Mouse (Mus musculus) embryonic fibroblast, embryonic 13.5 days (primary cell): Measurements from ENCODE around the gene Grid2. TPM values are rescaled to one million over a fixed set of nuclear protein-coding genes. Genes with fewer than 3 reads are reported as not detected.

Experiments
- H3K27ac ChIP-seq: 2 replicates; pipeline ENCODE4 v1.5.1; 2012; ENCODE audit warnings: low read length, control low read depth, inconsistent platforms; ENCODE audit not compliant: insufficient read depth
- H3K4me1 ChIP-seq: 2 replicates; pipeline ENCODE4 v1.6.1; 2011; ENCODE audit warnings: low read length; ENCODE audit not compliant: control insufficient read depth, insufficient read depth
- H3K4me3 ChIP-seq: 2 replicates; pipeline ENCODE4 v1.5.1; 2011; ENCODE audit warnings: mild to moderate bottlenecking, control low read depth, low read length; ENCODE audit not compliant: insufficient read depth
- CTCF ChIP-seq: IDR thresholded peaks from 2 replicates; pipeline ENCODE4 v1.5.1; 2011; ENCODE audit warnings: mild to moderate bottlenecking, control low read depth, low read length, moderate library complexity, borderline replicate concordance; ENCODE audit not compliant: insufficient read depth
- POLR2A ChIP-seq: IDR thresholded peaks from 2 replicates; pipeline ENCODE4 v1.6.1; 2011; ENCODE audit warnings: low read depth, mild to moderate bottlenecking, control low read depth, low read length, moderate library complexity
- polyA plus RNA-seq: library from polyadenylated mRNA; stranded (reverse); fragments of >200 nt; gene quantifications from 2 replicates; pipeline ENCODE4 v1.2.4, GENCODE M21; 2011; ENCODE audit warnings: low read depth; ENCODE audit not compliant: missing spikeins, insufficient read length

The Grid2 gene
- polyA plus RNA-seq, 1 experiment, result 1.8 TPM

- Histone ChIP-seq H3K4me1 (no peaks in the 10 kb centered on the region), H3K4me3 (no peak overlapping the region), H3K27ac (no peak overlapping the region)
- TF ChIP-seq CTCF (no peak), POLR2A (no peak)
Measured at GRCm38 (mm10) chr6:64264224-64264623, 1008.5 kb downstream of the Grid2 start.

DNA sequence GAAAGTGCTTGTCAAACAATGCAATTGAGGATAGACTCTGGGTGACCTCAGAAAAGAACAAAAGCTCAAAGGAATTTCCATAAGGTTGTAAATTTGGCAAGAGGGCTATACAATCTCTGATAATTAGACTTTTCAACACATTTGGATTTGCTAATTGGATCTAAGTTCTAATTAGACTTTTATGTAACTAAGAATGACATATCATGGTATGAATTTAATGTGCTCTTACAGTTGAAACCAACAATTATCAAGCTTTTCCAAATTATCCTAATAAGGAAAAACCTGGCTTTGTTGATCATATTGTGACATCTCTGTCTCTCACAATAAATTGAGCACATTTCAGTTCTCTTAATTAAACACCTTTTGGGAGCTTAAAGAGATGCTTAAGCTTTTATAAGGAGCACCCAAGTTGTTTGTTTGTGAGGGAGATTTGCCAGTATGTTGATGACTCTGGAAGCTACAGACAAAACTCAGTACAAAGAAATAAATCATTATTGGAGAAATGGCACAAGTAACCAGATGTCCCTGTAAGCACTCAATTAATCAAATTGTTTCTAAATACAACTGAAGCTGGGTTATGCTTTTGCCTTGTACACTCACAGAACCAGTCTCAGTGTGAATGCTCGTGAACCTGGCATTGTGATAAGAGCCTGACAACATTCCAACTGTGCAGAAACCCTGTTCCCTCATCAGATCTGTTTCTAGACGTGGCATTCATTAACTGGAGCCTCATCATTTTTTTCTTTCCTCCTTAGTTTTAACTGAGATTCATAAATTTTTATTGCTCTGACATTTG is 1018.8 kb downstream of the Grid2 start:
- Histone ChIP-seq H3K4me3 (no peak overlapping the region), H3K4me1 (no peaks in the 10 kb centered on the region), H3K27ac (no peak overlapping the region)
- TF ChIP-seq CTCF (no peak), POLR2A (no peak)

DNA sequence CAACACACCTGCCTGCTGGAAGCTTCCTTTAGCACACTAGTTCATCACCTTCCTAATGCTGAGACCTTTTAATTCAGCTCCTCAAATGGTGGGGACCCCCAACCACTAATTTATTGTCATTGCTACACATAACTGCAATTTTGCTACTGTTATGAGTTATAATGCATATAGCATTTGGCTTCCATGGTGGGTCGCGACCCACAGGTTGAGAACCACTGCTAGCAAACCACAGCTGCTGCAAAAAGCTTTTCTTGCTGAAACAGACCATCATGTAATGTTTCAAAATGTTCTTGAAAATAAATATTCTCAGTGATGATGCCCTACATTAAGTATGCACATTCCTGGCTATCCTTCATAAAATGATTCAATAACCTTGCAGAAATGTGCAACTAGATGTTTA is 1024.3 kb downstream of the Grid2 start:
- Histone ChIP-seq H3K4me3 (no peak overlapping the region), H3K27ac (no peak overlapping the region), H3K4me1 (no peaks in the 10 kb centered on the region)
- TF ChIP-seq CTCF (no peak), POLR2A (no peak)

DNA sequence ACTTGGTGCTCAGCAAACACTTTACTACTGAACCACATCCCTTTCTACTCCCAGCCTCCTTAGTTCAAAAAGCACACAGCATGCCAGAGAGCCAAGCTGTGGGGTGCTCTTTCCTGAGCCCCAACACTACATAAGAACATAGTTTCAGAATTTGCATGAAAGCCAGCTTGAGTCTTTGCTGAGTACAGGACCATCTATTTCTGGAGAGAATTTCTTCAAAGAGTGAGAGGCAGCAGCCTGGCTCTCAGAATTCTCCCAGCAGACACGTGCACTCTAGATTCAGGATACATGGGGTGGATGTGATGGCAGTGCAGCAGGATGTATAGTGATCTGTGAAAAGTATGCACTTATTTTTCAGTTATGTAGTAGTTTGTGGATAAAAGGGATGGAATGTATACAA is 1038.1 kb downstream of the Grid2 start:
- Histone ChIP-seq H3K27ac (no peak overlapping the region), H3K4me1 (no peaks in the 10 kb centered on the region), H3K4me3 (no peak overlapping the region)
- no peak for TF ChIP-seq CTCF
- no peak for TF ChIP-seq POLR2A

DNA sequence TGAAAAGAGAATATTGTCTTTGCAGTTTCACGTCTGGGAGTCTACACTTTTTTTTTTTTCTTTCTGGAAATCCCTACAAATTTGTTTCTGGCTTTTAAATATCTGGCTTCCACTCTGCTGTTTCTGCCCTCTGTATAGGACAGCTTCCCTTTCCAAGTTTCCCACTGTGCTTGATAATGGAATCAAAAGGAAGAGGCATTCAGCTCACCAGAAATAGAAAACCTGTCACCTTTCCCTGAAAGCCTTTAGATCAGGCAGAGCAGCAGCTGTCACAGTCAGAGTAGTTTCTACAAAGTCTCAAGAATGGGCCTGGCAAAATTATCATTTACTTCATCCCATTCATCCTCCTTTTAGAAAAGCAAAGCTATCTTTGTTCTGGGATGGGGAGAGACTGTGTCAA is 1042.0 kb downstream of the Grid2 start:
- Histone ChIP-seq H3K4me1 (no peaks in the 10 kb centered on the region), H3K4me3 (no peak overlapping the region), H3K27ac (no peak overlapping the region)
- TF ChIP-seq CTCF, result no peak

GRCm38 (mm10) chr6:64304709-64305476 is 1049.2 kb downstream of the Grid2 start:
- Histone ChIP-seq H3K4me3 (no peak overlapping the region), H3K4me1 (no peaks in the 10 kb centered on the region), H3K27ac (no peak overlapping the region)
- TF ChIP-seq POLR2A (no peak), CTCF (no peak)

- TF ChIP-seq POLR2A (no peak), CTCF (no peak)
- no peak overlapping the region for H3K27ac ChIP-seq
- H3K4me1 ChIP-seq, result no peaks in the 10 kb centered on the region
- H3K4me3 ChIP-seq, result no peak overlapping the region
Measured at GRCm38 (mm10) chr6:64308631-64309030, 1053.0 kb downstream of the Grid2 start.

DNA sequence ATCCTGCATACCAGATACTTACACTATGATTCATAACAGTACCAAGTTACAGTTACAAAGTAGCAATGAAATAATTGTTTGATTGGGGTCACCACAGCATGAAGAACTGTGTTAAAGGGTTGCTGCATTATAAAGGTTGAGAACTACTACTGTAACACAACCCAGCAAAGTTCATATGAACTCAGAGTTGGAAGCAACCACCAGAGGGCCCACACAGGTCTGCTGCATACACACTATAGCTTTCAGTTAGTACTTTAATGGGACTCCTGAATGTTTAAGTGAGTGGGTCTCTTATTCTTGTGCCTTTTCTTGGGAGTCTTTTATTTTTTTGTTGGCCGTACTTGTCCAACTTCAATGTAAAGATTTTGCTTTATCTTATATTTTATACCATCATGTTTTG is 1057.5 kb downstream of the Grid2 start:
- TF ChIP-seq POLR2A (no peak), CTCF (no peak)
- Histone ChIP-seq H3K4me1 (no peaks in the 10 kb centered on the region), H3K4me3 (no peak overlapping the region), H3K27ac (no peak overlapping the region)

DNA sequence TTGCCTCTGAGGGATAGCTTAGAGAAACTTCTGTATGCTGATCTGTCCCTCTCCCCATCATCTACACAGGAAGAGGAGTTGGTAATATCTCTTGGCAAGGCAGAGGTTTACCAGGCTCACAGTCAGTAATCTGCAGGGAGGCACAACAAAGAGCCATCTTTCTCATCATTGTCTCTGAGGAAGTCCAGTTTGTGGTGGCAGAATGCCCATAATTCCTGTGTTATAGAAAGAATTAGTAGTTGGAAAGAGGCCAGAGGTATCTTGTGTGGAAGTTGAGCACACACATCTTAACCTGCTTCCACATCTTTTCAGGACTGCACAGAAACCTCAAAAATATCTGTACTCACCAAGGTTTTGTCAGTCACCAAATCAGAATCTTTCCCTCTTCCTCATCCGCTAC is 1071.3 kb downstream of the Grid2 start:
- Histone ChIP-seq H3K4me1 (no peaks in the 10 kb centered on the region), H3K27ac (no peak overlapping the region), H3K4me3 (no peak overlapping the region)
- TF ChIP-seq POLR2A (no peak), CTCF (no peak)

DNA sequence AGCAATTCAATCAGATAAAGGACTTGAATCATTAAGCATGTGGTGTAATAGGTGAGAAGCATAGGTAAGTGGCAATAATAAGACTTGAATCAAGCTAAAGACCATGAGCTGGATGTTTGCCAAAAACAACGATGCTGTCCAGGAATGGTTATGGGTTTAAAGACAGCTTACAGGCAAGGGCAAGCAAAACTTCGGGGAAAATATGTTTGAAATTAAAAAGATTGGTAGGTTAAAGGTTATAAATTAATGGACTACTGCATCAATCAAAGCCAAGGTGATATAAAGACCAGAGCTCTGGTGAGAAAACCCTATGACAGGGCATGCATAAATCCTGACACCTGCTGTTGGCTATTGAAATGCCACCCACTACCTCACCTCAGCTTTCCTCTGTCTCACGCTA is 1072.2 kb downstream of the Grid2 start:
- no peaks in the 10 kb centered on the region for H3K4me1 ChIP-seq
- H3K4me3 ChIP-seq, result no peak overlapping the region
- no peak for TF ChIP-seq POLR2A
- no peak for TF ChIP-seq CTCF

More for the DNA sequence above, 1072.2 kb downstream of the Grid2 start:
- no peak overlapping the region for H3K27ac ChIP-seq
